8 mouse cellular contexts compared by ENCODE assay signal in the genomic region with DNA sequence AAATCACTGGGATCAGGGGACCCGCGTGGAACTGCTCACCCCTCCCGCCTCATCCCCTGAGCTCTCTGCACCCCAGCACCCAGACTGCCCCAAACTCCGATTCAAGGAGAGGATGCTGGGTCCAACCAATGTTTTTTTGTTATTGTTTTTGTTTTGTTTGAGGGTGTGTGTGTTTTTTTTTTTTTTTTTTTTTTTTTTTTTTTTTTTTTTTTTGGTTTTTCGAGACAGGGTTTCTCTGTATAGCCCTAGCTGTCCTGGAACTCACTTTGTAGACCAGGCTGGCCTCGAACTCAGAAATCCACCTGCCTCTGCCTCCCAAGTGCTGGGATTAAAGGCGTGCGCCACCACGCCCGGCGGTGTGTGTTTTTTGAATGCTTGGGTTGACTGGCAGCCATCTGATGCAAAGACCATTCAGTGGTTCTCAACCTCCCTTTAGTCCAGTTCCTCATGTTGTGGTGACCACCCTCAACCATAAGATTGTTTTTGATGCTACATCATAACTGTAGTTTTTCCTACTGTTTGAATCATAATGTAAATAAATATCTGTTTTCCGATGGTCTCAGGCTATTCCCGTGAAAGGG.
DNase-seq lines count a peak whose midpoint lies in the region; ATAC-seq and TF ChIP-seq lines count a peak whose summit lies in the region.
"Not testable (repeated sequence)": the region's sequence is repeated elsewhere in the genome, so short reads cannot be mapped to it uniquely, and the experiment has no call there.

No protein-coding gene starts in this region.

- DNase-seq in forebrain, embryonic 14.5 days (ENCODE audit: low spot score); lung, postnatal 0 days (ENCODE audit: low spot score): not testable (repeated sequence)
- peak; percentile 7 for DNase-seq in thymus, postnatal 14 days

- not testable (repeated sequence) for TF ChIP-seq EP300 in lung, postnatal 0 days (IDR thresholded peaks at IDR 0.05)

- H3K9ac ChIP-seq in forebrain, embryonic 14.5 days (ENCODE audit: low read length): peak overlapping the region; percentile 61
- peak overlapping the region; percentile 74 for H3K9ac ChIP-seq in heart, embryonic 16.5 days (ENCODE audit: low read length)
- H3K9ac ChIP-seq in intestine, postnatal 0 days (ENCODE audit: low read depth, low read length): not testable (repeated sequence)
- peak overlapping the region; percentile 44; the same call in 1 of the 2 replicates for H3K9ac ChIP-seq in limb, embryonic 15.5 days
- peak overlapping the region; percentile 36; the same call in 1 of the 2 replicates for H3K9ac ChIP-seq in lung, postnatal 0 days (replicated peaks; ENCODE audit: low read depth)
- peak overlapping the region; percentile 44 for H3K9ac ChIP-seq in neural tube, embryonic 12.5 days

- H3K4me2 ChIP-seq in forebrain, embryonic 14.5 days (ENCODE audit: low read length): peak overlapping the region; percentile 67
- peak overlapping the region; percentile 90 for H3K4me2 ChIP-seq in heart, embryonic 16.5 days (ENCODE audit: low read depth, low read length)
- peak overlapping the region; percentile 78 for H3K4me2 ChIP-seq in intestine, postnatal 0 days (replicated peaks; ENCODE audit: low read depth)
- peak overlapping the region; percentile 72 for H3K4me2 ChIP-seq in limb, embryonic 15.5 days
- H3K4me2 ChIP-seq in lung, postnatal 0 days (replicated peaks; ENCODE audit: low read depth, low read length): peak overlapping the region; percentile 74
- H3K4me2 ChIP-seq in neural tube, embryonic 12.5 days (replicated peaks): peak overlapping the region; percentile 69

- not testable (repeated sequence) for H3K27me3 ChIP-seq in forebrain, embryonic 14.5 days (replicated peaks; ENCODE audit: control insufficient read depth, insufficient read depth, low read length); heart, embryonic 16.5 days (ENCODE audit: control insufficient read depth, insufficient read depth, low read length); intestine, postnatal 0 days (replicated peaks; ENCODE audit: control insufficient read depth, insufficient read depth, low read length); limb, embryonic 15.5 days; lung, postnatal 0 days (replicated peaks; ENCODE audit: insufficient read depth, low read length); neural tube, embryonic 12.5 days (replicated peaks)

- H3K4me3 ChIP-seq in cortical plate, adult 2 months (ENCODE audit: insufficient read depth, low read length): peak overlapping the region; percentile 60
- peak overlapping the region; percentile 28 for H3K4me3 ChIP-seq in forebrain, embryonic 14.5 days (ENCODE audit: low read depth, low read length)
- H3K4me3 ChIP-seq in heart, embryonic 16.5 days (ENCODE audit: low read length): peak overlapping the region; percentile 63
- H3K4me3 ChIP-seq in intestine, postnatal 0 days (ENCODE audit: low read depth, low read length): peak overlapping the region; percentile 49
- H3K4me3 ChIP-seq in limb, embryonic 15.5 days: peak overlapping the region; percentile 45
- H3K4me3 ChIP-seq in lung, postnatal 0 days (ENCODE audit: low read depth, low read length): peak overlapping the region; percentile 48
- H3K4me3 ChIP-seq in neural tube, embryonic 12.5 days: peak overlapping the region; percentile 32

- TF ChIP-seq CTCF in cortical plate, adult 2 months (IDR thresholded peaks at IDR 0.05; ENCODE audit: extremely low read depth, insufficient read depth, low read length); intestine, postnatal 0 days (IDR thresholded peaks at IDR 0.05; ENCODE audit: low read depth); lung, postnatal 0 days (IDR thresholded peaks at IDR 0.05): not testable (repeated sequence)

- not testable (repeated sequence) for H3K9me3 ChIP-seq in forebrain, embryonic 14.5 days (replicated peaks; ENCODE audit: control insufficient read depth, low read length); heart, embryonic 16.5 days (replicated peaks; ENCODE audit: control insufficient read depth, low read length); intestine, postnatal 0 days (ENCODE audit: control insufficient read depth); limb, embryonic 15.5 days; lung, postnatal 0 days (ENCODE audit: low read length); neural tube, embryonic 12.5 days

- not testable (repeated sequence) for H3K36me3 ChIP-seq in forebrain, embryonic 14.5 days (ENCODE audit: control insufficient read depth, insufficient read depth, low read length); heart, embryonic 16.5 days (ENCODE audit: control insufficient read depth, insufficient read depth); intestine, postnatal 0 days (ENCODE audit: control insufficient read depth, insufficient read depth); limb, embryonic 15.5 days; lung, postnatal 0 days (ENCODE audit: insufficient read depth, low read length); neural tube, embryonic 12.5 days

- 50% methylated on average over 11 of the region's 13 CpGs for WGBS in forebrain, embryonic 14.5 days
- 62% methylated on average over 11 of the region's 13 CpGs for WGBS in heart, embryonic 16.5 days
- whole genome bisulfite sequencing in intestine, postnatal 0 days: 68% methylated on average over 11 of the region's 13 CpGs
- WGBS in limb, embryonic 15.5 days: 63% methylated on average over 12 of the region's 13 CpGs
- 61% methylated on average over 11 of the region's 13 CpGs for WGBS in lung, postnatal 0 days
- 67% methylated on average over 12 of the region's 13 CpGs for WGBS in neural tube, embryonic 12.5 days

- not testable (repeated sequence) for TF ChIP-seq POLR2A in cortical plate, adult 2 months (IDR thresholded peaks at IDR 0.05; ENCODE audit: extremely low read depth, insufficient read depth, low read length)

- not testable (repeated sequence) for ATAC-seq in forebrain, embryonic 14.5 days; intestine, postnatal 0 days; limb, embryonic 15.5 days (ENCODE audit: insufficient number of reproducible peaks, low FRiP score, low TSS enrichment, low read depth); lung, postnatal 0 days; neural tube, embryonic 12.5 days (ENCODE audit: low FRiP score, low read depth)
- ATAC-seq in heart, embryonic 16.5 days (replicated peaks; ENCODE audit: extremely low read depth, insufficient read depth, low FRiP score): peak; percentile 28; the same call in 1 of the 2 replicates

- H3K27ac ChIP-seq in cortical plate, adult 2 months (ENCODE audit: insufficient read depth, low read length): peak overlapping the region; percentile 20; the same call in 1 of the 2 replicates
- peak overlapping the region; percentile 83 for H3K27ac ChIP-seq in forebrain, embryonic 14.5 days (ENCODE audit: low read depth, low read length)
- H3K27ac ChIP-seq in heart, embryonic 16.5 days (ENCODE audit: low read length): 0 out of 2 replicates have a peak overlapping the region, but pooled peaks have one; percentile 58
- H3K27ac ChIP-seq in intestine, postnatal 0 days (ENCODE audit: low read depth, low read length); lung, postnatal 0 days (ENCODE audit: low read length): not testable (repeated sequence)
- peak overlapping the region; percentile 43; the same call in 1 of the 2 replicates for H3K27ac ChIP-seq in limb, embryonic 15.5 days
- peak overlapping the region; percentile 46; the same call in 1 of the 2 replicates for H3K27ac ChIP-seq in neural tube, embryonic 12.5 days

- not testable (repeated sequence) for H3K4me1 ChIP-seq in cortical plate, adult 2 months (ENCODE audit: control insufficient read depth, insufficient read depth, low read length); forebrain, embryonic 14.5 days (ENCODE audit: control insufficient read depth, insufficient read depth, low read length); heart, embryonic 16.5 days (ENCODE audit: control insufficient read depth, insufficient read depth, low read length); intestine, postnatal 0 days (replicated peaks; ENCODE audit: control insufficient read depth, insufficient read depth, low read length); lung, postnatal 0 days (ENCODE audit: insufficient read depth, low read depth, low read length); neural tube, embryonic 12.5 days
- H3K4me1 ChIP-seq in limb, embryonic 15.5 days: peaks cover 16% of the 10 kb centered on the region
